Mouse (Mus musculus) T-helper 1 cell (primary cell): ENCODE measurements around the gene Astl.

ENCODE experiments used
- in situ Hi-C: fragments of 300-600 bp; cut with MboI, MseI; formaldehyde crosslinking; loops from one replicate; pipeline ENCODE4 v1.15.1; 2025; ENCODE audit warnings: high pct_unique_total_duplicates

Gene Astl

DNA sequence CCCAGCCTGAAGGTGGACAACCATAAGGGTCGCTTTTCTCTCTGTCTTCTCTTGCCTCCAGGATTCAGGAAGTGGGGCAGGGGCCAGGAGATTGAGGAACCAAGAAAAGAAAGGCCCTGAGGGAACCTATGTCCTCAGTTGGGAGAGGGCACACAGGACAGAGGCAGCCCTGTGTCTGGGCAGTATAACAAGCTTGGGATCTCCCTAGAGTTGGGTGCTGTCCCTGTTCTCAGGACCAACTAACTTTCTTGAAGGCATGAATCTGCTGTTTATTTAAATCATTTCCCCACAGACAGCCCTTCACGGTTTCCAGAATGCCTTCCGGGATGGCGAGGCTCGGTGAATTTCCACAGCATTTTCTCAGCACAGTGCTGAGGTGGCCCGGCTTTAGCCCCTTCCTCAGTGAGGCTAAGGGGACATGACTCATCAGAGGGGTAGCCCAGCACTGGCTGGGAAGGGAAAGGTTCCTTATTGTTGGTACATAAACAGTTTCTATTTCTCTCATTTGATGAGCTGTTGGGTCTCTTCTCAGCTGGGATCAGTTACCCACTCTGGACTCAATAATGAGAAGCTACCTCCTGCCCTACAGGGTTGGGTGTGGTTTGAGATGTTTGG lies 15.7 kb upstream of the Astl start:
- in situ Hi-C loops, result loop anchor here (25.0 kb wide), 1 partner anchor 1115 kb away; no protein-coding TSS in a partner anchor

DNA sequence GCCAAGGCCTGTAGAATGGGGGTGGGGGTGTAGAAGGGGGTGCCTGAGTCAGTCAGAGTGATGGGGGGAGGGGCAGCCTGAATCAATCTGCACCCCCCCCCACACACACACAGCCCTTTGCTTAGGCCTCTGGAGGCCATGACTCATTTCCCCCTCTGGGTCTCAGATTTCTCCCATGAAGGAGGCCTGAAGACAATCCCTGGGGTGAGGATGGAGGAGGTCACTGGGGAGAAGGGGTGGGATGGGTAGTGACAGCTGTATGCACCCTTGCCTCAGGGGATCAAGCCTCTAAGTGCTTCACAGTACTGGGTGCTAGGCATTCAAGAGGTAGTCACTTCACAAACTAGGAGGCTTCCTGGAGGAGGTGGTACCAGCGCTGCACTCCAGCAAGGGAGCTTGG lies 14.8 kb upstream of the Astl start:
- in situ Hi-C loops, result loop anchor here (25.0 kb wide), 1 partner anchor 1114 kb away; no protein-coding TSS in a partner anchor

DNA sequence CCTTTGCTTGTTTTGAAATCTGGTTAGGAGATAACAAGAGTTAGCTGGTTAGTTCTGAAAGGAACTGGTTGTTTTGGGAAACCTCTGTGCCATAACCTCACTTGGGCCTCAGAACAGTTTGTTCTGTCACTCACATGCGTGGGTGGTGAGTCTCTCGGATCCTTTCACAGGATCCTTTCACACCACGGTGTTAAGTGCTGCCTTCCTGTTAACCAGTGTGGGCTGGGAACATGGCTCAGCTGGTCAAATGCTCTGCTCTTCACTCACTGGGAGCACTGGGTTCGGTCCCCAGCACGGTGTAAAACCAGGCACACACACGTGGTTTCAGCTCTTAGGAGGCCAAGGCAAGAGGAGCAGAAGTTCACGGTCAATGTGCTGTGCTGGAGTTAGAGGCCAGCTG lies 14.0 kb upstream of the Astl start:
- in situ Hi-C loops, result loop anchor here (25.0 kb wide), 1 partner anchor 1113 kb away; no protein-coding TSS in a partner anchor

DNA sequence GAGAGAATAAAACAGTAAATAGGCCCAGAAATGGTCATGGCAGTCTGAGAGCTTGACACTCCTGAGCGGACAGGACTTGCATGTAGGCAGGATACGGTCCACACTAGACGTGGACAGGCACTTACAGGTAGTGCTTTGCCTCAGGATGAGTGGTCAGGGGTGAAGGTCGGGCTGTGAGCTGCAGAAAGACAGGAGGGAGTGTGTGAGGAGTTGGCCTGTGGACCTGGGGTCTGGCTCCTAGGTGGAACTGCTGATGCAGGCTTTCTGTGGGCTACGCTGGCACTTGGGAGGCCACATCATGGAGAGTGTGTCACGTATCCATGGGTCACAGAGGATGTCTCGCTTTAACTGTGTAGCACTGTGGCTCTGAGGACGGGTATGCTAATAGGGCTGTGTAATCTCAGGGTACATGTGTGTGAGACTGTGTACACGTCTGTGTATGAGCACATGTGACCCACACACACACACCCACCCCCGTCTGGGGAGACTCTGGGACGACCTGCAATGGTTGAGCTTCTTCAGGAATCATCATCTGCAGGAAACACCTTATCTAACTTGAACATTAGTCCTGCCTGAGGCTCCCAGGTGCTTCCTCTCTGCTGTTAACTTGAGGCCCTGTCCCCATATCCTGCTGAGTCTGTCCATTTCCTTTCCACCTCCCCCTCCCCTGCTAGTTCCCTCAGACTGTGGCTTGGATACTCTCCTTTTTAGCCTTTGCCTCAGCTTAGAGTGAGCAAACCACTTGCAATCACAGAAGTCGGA lies 10.2 kb upstream of the Astl start:
- in situ Hi-C loops, result no loop called here

DNA sequence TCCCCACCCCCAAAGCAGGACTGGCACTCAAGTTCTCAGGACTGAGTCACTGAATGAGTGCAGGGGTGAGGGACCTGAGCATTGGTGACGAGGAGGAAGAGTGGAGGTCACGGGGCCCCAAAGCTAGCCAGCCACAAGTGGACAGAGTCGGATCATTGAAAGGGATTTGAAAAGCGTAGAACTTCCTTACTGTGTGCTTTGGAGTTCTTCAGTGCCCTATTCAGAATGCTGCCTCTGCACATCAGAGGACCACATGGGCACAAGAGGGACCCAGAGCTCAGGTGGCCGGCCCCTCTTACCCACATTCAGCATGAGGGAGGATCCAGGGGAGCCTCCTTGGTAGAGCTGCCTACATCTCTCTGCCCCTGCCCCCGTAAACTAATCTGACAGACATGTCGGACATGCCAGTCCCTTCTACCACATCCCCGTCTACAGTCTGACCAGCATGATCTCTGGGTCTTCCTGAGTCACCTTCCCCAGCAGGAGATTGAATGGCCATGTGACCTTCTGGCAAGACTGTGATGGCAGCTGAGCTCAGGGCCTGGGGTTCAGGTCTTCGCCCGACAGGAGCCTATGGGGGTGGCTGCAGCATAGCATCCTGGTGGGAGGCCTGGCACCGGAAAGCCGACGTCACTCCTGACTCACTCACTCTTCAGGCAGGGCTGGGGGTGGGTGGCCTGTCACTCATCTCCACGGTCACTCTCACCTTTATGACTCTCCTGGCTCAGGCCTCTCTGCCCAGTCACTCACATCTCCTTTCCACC lies 5.5 kb upstream of the Astl start:
- in situ Hi-C loops, result no loop called here

DNA sequence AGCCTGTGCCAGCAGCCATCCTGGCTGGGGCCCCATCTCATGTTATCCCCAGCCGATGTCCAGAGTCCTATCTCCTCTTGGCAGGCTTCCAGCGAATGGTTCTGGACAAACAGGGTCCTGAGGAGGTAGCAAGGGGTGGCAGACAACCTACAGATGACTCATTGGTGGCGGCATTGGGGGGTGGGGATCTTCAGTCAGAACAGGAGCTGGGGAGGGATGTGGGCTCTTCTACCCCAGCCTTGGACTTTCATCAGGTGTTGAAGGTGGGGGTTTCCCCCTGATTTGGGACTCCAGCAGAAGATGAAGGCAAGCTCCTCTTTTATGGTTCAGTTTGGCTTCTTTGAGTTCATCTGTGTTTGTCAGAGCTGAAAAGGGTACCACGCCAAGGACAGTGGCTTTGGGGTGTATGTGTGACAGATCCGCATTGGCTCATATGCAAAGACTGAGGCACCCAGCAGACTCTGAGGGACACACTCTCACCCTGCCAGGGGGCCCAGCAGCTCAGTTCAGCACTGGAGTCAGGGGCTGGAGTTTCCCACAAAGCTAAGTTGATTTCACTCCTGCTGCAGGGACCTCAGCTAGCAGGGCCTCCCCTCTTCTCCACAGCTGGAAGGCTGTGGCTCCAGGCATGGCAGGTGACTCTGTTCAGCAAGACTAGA lies 4.4 kb upstream of the Astl start:
- in situ Hi-C loops, result no loop called here

DNA sequence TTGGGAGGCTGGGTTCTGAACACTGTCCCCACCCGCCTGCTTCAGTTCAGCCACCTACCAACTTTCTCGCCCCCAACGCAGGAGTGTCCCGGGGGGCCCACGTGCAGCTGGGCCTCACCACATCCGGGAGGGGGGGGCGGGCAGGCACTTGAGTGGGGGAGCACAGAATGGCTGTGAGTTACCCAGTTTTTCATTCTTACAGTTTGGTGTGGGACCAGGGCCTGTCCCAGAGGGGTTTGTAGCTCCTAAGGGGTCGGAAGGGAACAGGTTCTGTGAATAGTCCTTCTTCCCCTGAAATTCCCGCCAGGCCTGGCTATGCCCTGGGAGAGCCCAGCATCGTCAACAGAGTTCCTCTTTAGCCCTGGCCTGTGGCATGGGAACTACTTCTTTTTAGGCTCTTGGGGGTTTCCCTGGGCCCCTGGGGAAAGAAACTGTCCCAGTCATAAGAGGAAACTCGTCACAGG lies 3.3 kb upstream of the Astl start:
- in situ Hi-C loops, result no loop called here

DNA sequence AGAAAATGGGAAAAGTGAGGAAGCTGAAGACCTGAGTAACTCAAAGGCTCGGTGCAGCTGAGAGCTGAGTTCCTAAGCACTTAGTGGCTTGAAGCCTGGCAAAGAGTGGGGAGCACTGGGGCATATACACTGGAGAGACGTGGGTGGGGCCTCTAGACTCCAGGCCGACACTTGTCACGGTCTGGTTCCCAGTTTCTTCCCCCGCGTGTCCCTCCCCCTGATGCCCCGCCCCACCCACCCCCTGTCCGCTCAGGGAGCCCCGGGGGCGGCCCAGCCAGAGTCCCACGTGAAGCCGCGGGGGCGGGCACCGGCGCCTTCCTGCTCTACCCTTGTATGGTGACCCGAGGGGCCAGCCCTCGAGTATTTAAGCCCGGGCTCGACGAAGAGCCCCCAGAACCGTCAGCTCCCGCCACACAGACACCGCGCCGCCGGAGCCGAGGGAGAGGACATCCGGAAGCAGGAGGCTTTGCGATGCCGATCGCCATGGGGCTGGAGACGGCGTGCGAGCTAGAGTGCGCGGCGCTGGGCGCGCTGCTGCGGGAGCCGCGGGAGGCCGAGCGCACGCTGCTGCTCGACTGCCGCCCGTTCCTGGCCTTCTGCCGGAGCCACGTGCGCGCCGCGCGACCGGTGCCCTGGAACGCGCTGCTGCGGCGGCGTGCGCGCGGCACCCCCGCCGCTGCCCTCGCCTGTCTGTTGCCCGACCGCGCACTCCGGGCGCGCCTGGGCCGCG lies 2.5 kb upstream of the Astl start, which contains the start of gene Dusp2:
Gene Dusp2 (plus strand): TSS at position 393 of the 730 bp plus-strand sequence.
- in situ Hi-C loops, result no loop called here

DNA sequence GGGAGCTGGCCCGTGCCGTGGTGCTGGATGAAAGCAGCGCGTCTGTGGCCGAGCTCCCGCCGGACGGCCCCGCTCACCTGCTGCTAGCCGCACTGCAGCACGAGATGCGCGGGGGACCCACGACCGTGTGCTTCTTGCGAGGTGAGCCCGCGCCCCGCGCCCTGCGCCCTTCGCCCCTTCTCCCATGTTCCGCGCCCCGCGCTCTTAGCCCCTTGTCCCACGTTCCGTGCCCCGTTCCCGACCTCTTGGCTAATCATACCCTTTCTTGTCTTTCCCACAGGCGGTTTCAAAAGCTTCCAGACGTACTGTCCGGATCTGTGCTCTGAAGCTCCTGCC lies 2.0 kb upstream of the Astl start:
- in situ Hi-C loops, result no loop called here

DNA sequence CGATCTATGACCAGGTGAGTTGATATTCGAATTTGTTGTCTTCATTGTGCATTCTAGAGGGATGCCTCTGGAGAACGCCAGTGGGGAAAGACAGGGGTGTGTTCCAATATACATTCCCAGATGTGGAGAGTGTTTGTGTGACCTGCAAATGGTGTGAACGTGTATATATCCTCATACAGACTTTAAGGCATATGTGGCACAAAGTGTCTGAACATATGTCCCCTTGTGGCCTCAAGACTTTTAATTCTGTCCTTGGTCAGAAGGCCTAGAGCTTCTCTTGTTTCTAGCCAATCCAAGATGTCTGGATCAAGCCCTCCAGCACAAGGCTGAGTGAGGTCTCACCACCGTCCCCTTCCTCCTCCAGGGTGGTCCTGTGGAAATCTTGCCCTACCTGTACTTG lies 1.6 kb upstream of the Astl start:
- in situ Hi-C loops, result no loop called here

DNA sequence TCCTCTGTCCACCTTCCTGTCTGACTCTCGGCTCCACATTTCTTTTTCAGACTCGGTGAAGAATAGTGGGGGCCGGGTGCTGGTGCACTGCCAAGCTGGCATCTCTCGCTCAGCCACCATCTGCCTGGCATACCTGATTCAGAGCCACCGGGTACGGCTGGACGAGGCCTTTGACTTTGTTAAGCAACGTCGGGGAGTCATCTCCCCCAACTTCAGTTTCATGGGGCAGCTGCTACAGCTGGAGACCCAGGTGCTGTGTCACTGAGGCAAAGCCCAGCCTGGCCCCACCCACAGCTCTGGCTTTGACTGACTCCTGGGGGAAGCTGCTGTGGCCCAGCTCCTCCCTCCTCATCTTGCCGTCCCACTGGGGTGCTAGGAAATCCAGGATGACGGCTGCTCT lies 908 bp upstream of the Astl start:
- in situ Hi-C loops, result no loop called here

DNA sequence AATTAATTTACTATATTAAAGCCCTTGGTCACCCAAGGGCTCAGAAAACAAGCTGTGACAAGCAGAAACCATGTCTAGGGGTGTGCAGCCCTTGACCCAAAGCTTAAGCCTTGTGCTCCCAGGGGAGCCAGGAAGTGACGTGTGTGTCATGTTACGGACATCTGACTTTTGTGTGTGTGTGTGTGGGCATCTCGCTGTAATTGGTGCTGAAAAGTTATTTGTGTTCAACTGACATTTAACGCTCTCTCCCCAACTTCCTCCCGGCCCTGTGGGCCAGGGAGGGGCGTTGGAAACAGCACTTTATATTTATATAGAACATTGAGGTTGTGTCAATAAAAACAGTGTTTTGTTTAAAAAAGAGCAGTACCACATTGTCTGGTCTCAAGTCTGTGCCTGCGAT lies 427 bp upstream of the Astl start:
- in situ Hi-C loops, result no loop called here

DNA sequence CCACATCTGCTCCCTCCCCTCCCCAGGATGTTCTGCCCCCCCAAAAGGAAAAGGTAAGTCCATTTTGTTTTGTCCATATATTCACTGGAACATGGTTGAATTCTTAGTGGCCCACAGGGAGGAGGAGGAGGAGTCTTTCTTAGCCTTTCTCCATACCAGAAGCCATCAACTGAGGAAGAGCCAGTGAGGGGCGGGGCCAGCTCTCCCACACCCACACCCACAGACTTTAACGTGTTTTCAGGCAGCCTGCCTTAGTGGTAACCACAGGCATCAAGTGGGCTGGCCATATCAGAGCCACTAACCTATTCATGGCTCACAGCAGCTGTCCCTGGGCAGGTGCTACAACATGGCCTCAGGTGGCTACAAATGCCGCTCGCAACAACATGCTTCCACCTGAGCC lies 394 bp downstream of the Astl start:
- in situ Hi-C loops, result no loop called here

DNA sequence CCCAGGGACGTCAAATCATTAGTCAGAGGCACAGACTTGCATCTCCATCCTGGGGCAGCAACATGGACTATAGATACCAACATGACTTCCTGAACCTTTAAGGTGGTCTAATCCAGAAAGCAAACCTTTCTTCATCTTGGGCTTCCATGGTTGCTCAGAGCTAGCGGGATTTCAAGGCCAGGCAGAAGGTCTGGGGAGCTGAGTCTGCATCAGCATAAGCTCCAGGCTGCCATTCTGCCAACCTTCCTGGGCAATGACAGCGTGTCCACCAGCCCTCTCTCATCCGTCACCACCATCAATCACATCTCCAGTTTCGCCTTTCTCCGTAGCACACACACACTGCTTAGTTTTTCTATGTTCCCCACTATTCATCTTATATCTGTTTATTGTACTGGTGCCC lies 823 bp downstream of the Astl start:
- in situ Hi-C loops, result no loop called here

DNA sequence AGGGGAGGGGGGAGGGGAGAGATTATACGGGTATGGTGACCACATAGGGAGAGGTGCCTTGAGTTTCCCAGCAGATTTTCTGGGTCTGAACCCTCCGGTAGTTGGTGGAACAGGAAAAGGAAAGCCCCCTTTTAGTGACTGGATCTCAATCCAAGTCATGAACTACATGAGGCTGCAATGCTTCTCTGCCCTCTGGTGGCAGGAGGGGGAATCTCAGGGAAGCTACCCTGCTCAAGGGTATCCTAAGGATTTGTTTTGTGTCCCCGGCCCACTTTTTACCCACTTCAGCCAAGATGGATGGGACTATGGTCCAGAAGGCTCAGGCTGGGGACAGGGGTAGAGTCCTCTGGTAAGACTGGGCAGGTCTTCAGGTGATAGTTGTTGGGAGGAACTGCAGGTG lies 2.7 kb downstream of the Astl start:
- in situ Hi-C loops, result loop anchor here (5.0 kb wide), 1 partner anchor 34 kb away; no protein-coding TSS in a partner anchor

DNA sequence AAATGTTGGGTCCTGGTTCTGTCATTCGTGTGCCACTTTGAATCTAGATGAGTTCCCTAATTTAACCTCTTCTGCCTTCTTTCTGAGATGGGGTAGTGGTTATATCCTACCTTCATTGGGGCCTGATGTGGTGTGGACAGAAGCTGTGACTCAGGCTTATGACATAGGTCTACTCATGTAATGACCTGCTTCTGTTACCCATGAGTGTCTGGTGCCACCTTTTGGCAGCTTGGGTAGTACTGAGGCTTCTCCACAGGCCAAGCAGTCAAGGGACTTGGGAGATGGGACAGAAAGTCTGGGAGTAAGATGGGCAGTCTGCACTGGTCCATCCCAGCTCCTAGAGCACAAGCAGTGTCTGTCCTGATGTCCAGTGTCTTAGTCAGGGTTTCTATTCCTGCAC lies 7.9 kb downstream of the Astl start:
- in situ Hi-C loops, result no loop called here

DNA sequence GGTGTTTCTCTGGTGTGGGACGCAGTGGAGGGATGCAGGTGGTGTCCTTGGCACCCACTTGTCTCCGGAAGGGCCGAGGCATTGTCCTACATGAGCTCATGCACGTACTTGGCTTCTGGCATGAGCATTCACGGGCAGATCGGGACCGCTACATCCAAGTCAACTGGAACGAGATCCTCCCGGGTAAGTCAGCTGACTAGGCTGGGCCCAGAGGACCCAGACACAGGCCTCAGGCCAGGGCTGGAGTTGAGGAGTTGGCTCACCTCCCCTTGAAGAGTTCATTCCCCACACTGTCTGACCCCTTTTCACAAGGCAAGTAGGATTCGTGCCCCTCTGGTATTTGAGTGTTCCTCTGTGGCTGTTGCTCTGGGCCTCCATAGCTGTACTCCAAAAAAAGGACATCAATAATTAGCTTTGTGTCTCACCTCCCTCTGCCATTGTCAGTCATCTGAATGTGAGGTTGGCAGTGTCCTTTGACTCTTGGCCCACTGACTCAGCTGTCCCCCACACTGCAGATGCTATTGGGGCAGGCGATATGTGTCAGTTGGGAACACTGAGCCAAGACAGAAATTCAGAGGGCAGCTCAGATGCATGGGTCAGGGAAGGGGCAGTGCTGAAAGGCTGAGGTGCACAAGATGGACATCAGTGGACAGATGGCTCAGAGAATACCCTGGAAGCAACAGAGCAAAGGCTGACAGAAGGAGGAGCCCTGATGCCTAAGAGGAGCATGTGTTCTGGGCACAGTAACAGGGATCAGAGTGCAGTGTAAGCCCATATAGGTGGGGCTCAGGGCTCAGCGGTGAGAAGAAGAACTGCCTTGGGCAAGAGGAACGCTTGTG lies 8.9 kb downstream of the Astl start:
- in situ Hi-C loops, result no loop called here

DNA sequence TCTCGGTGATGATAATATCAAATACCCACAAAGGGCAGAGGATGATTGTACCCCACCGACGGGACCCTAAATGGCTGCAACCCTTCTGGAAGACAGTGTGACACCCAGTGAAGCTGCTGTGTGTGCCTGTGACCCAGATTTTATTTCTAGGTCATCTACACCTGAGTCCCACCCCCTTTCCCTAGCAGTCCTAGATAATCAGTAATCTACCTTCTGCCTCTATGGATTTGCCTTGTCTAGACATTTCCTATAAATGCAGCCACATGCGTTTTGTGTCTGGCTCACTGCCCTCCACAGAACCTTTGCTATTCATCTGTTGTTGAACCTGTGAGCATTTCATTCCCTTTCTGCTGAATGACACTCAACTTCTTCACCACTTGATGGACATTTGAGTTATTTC lies 15.4 kb downstream of the Astl start:
- in situ Hi-C loops, result no loop called here

DNA sequence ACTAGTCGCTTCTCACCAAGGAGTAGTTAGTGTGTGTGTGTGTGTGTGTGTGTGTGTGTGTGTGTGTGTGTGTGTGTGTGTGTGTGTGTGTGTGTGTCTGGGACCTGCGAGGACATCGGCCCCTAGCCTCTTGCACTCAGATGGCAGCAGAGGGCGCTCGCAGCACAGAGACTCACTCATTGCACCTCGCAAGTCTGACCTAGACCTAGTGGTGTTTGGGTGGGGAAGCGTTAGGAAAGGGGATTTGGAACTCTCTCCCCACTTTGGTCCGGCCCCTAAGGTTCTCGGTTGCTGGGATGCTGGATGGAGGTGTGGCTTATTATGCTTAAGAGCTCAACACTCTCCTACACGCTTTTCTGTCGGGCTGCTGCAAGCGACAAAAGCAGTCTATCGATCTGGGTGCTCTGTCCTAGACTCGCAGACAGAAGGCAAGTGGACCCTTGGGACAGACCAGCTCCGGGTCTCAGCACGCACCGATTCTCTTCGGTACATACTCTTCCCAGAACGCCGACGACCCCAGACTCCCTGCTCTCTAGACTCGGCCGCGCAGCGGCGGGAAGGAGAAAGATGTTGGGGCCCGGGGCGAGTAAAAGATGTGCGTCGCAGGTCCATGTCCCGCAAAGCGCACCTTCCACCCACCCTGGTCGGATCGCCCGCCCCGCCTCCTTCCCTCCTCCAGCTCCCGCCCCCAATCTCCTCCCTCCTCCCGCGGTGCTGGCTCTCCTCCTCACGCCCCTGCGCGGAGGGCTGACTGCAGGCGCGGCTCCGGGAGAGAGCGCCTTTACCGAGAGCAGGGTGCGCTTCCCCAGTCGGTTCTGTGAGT lies 24.2 kb downstream of the Astl start, which contains the start of gene Adra2b:
Gene Adra2b (plus strand): TSS at position 750 of the 823 bp plus-strand sequence.
- in situ Hi-C loops, result no loop called here
